Mouse (Mus musculus): ENCODE data around the gene Rhof.
A peak's percentile ranks its signal among the peaks of the same experiment; 100 is the strongest.

The Rhof gene

DNA sequence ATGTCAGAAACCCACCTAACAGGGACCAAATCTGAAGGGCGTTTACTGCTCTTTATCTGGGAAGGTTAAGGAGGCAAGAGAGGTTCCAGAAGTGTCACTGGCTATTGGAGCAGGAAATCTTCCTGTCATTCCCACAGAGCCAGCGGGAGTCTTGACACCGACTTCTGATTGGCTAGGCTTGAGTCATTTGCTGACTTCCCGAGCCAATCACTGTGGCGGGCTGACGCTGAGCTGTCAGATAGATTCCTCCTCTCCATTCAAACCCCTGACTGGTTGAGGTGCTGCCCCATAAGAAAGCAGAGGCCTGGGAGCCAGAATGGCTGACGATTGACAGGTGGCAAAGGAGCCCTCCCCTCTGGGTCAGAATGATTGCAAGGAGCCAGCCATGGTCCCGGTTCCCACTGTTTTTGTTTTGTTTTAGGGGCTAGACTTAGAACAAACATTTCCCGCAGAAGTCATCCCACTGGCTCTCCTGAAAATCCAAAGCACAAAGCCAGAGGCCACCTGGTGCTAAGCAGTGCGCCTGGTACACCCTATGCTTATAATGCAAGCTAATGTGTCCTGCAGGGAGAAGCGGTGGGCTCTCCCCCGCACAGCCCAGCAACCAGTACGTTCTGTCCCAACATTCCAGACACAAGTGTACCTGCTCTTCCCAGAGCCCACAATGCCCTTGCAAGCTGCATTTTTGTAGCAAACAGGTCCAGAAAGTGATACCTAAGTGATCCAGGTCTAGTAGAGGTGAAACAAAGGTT, 22.9 kb downstream of the Rhof start:
- peak; percentile 56 to 63 for DNase-seq

DNA sequence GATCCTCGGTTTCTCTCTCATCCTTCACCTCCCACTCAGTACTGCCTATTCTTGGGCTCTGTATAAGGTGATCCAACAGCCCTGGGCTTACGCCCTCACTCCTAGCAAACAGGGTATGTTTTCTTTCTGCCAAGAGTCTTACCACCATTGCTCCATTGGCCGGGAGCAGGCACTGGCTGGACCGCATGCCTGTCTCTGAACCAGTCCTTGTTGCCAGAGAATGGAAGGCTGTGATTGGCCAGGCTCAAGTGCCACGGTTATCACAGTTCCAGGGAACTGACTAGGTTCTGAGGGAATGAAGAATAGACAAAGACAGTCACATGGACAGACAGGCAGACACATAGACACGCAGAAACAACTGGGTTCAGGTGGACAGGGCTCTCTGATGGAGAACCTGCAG, 27.7 kb downstream of the Rhof start:
- no peak for DNase-seq

DNA sequence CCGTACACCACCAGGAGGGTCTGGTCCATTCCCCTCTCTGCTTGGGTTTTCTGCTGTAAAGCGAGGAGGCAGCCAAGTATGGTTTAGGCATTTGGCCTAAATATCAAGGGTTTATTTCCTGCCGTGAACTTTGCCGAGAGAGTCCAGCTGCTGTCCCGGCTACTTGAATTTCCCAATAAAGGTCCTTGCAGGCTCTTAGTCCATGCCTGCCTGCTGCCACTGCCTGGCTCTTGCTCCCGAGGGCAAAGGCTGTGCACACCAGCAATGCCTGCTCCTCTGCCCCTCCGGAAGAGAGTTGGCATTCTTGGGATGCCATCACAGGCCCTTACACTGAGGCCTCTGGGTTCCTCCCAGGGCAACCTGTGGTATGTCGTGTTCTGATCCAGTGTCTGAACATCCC, 28.9 kb downstream of the Rhof start:
- peak; percentile 80 to 91 for DNase-seq

GRCm38 (mm10) chr5:123102376-123102775, 30.1 kb downstream of the Rhof start:
- DNase-seq, result no peak

DNA sequence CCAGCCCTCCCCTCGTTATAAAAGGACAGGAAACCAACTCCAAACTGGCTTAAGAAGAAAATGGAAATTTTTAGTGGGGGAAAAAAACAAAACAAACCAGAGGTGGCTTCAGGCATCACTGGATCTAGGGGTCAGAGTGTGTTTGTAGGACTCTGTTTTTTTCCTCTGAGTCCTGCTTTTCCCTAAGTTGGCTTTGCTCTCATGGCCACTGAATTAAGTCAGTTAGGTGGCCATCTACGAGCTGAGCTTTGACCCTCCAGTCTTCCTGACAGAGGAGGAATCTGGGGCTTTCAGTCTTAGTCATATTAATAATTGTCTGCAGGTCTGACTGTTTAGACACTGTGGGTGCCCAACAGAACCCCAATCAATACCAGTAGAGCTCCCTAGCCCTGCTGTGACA, 34.0 kb downstream of the Rhof start:
- no peak for DNase-seq

DNA sequence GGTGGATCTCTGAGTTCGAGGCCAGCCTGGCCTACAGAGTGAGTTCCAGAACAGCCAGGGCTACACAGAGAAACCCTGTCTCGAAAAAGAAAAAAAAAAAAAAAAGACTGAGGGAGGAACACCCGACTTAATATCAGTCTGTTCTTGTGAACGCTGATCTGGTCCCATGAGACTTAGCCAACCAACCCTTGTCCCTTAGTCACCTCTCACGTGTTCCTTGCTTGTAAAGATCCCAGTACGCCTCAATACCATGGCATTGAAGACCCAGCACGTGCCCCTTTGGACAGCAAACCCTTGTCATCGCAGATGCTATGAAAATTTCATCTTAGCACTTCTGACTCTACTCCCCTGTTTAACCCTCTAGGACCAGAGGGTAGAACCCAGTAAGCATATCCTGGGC, 36.2 kb downstream of the Rhof start:
- DNase-seq, result no peak

DNA sequence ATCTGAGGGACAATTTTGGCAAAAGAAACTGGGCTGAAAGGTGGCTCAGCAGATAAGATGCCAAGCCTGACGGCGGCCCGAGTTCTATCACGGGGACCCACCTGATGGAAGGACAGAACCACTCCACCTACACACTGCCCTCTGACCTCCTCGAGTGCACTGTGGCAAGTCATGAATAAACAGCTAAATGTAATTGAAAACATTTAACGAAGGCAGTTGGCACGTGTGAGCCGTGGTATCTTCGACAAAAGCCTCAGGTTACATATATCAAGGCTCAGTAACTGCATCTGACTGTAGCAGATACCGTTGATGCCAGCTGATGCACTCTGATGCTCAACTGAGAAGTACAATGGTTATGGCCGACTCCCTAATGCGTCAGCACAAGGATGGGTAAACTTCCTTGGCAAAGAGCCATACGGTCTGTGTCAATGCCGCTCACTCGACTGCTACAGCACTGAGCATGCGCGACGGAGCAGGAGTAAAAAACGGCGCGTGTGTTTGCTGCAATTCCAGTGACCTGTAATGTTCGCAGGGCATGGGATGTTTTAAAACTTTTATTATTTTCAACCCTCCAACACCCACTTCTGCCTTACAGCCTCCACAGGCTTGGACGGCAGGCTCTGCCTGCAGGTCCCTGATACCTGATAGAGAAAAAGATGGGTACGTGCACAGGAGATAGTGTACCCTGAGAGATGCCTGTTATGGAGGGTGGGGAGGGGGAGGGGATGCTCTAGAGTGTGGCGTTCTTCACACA, 38.1 kb downstream of the Rhof start:
- peak; percentile 70 to 72 for DNase-seq

DNA sequence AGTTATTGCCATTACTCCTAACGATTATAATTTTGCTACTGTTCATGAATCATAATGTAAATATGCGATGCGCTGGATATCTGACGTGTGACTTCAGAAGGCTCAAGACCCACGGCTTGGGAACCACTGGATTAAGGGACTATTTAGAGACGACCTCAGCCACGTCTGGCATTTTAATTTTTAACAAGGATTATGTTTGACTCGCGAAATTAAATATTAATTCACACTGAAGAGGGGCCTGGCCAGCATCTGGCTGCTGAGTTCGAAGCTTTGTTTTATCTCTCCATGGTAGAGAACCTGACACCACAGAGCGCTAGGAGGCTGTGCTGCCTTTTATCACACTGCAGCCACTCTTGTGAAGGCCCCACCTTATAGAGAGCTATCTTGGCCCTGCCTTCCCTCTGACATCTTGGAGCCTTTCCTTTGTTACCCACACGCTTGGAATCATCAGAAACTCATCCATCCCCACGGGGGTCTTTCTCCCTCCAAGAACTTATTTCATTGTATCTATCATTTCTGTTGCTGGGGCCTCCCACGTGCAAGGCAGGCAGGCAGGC, 39.3 kb downstream of the Rhof start:
- DNase-seq, result peak; percentile 36 to 52

DNA sequence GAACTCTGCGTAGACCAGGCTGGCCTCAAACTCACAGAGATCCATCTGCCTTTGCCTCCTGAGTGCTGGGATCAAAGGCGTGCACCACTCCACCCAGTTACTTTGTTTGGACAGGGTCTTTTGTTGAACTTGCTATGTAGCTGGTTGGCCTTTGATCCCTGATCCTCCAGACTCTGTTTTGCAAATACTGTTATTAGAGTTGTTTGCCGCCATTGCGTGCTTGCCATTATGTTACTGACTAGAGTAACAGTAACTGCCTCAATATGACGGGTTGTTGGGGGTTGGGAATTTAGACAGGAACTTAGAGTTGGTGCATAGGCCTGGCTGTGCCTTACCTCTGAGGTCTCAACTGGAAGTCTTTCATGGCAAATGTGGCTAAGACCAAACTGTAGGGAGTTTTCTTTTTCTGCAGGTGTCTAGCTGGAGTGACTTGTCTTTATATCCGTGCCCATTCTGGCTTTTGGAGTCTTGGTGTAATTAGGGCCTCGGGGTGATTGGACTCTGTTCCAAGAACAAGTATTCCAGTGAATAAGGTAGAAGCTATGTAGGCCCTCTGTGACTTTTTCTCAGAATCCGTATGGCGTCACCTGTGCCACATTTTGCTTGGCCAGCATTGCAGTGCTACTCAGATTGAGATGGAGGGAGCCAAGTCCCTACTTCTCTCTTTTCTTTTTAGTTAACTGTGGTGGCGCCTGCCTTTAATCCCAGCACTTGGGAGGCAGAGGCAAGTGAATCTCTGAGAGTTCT, 41.8 kb downstream of the Rhof start:
- DNase-seq, result peak in 1 of 2 experiments; percentile 47

DNA sequence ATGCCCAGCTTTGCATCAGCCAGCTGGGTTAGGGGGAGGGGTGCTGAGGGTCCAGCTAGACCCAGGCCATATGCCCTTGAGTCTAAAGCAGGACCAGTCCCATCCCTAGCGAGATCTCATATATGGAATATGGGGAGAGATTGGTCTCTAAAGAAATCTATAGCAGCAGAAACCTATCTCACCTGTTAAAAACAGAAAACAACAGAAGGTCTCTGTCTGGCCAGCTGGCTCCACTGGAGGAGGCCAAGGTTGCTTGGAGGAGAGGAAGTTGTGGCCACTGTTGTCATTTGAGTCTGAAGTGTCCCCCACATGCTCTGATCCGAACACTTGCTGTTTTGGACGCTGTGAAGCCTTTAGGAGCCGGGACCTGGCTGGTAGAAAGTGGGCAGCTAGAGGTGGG, 43.7 kb downstream of the Rhof start:
- DNase-seq, result no peak

- no peak for DNase-seq
Measured at GRCm38 (mm10) chr5:123086501-123086900, 46.0 kb downstream of the Rhof start.

DNA sequence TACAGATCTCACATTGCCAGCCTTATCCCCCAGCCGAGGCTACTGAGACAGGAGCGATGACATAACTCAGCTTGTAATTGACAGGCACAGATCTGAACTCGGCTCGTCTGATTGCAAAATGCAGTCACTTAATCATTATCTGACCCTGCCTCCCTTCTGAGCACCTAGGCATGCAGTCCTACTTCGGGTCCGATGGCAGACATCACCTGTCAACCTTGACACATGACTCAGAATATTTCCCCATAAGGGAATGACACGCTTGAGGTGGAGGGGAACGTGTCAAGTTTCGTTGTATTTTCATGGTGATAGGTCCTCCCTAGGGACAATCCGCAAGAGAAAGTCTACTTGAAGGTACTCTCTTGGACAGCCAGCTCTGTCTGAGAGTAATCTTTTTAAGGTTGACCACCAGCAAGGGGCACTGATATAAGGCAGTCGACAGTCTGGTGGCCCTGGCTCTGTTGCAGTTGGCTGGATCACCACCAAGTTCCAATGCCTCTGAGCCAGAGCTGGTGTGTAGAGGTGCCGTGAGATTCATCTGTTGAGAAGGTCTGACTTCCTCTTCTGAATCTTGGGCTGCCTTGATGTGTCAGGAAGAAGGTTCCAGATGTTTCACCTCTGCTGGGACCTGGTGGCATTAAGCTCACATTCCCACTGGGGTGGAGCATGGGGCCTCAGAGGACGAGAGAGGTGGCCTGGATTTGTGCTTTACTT, 49.0 kb downstream of the Rhof start:
- no peak for DNase-seq

DNA sequence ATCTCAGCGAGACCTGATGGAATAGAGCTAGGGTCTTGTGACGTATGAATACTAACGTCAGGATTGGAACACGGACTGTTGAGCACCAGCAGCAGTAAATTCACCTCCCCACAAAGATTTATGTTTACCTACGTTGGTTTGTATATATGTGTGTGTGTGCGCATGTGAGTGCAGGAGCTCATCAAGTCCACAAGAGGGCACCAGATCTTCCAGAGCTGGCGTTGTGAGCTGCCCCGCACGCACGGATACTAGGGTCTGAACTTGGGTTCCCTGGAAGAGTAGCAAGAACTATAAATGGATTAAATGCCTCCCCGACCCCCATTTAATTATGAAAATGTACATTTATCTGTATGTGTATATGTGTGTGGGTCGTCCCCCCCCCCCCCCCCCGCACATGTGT, 52.0 kb downstream of the Rhof start:
- DNase-seq, result no peak

GRCm38 (mm10) chr5:123080041-123080440, 52.5 kb downstream of the Rhof start:
- DNase-seq, result peak; percentile 36 to 60

GRCm38 (mm10) chr5:123079568-123079967, 52.9 kb downstream of the Rhof start:
- DNase-seq, result no peak

GRCm38 (mm10) chr5:123076419-123077281, 55.8 kb downstream of the Rhof start:
- DNase-seq, result peak in 1 of 2 experiments; percentile 27

DNA sequence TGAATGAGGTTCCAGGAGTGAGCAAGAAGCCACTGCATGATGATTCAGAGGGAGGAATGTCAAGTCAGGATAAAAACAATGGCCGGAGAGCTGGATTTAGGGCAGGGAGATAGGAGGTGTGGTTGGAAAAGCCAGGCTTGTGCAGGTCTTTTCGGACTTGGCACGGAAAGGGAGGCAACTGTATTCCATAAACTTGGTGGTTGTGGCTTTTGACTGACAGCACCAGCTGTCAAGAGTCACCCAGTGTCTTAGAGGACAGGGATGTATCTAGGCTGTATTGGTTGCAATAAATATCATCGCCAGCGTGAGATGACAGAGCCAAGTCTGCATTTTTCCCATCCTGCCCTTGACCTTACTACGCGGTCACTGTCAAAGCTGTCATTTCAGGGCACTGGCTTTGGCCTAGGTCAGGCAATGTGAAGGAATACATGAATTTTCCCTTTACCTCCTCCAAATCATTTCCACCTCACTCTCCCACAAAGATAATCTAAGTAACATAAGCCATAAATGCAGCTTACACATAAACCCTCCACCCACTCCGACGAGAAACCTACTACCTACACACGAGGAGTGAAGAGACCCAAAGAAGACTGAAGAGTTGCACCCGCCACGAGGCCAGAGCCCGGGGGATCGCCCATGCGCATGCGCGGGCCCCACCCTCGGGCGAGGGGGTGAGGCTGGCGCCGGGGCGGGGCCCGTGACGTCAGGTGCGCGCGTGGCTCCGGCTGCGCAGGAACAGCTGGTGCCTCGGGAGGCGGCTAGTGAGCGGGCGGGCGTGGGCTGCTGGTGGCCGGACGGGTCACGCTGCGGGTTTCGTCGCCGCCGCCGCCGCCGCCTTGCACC, 56.7 kb downstream of the Rhof start:
- peak; percentile 94 to 97 for DNase-seq

- no peak for DNase-seq
Measured at GRCm38 (mm10) chr5:123068714-123069113, 63.8 kb downstream of the Rhof start.

- DNase-seq, result no peak
Measured at GRCm38 (mm10) chr5:123068115-123068514, 64.4 kb downstream of the Rhof start, which contains the start of gene Tmem120b. TSS of gene Tmem120b (plus strand) at chr5:123068415.

DNA sequence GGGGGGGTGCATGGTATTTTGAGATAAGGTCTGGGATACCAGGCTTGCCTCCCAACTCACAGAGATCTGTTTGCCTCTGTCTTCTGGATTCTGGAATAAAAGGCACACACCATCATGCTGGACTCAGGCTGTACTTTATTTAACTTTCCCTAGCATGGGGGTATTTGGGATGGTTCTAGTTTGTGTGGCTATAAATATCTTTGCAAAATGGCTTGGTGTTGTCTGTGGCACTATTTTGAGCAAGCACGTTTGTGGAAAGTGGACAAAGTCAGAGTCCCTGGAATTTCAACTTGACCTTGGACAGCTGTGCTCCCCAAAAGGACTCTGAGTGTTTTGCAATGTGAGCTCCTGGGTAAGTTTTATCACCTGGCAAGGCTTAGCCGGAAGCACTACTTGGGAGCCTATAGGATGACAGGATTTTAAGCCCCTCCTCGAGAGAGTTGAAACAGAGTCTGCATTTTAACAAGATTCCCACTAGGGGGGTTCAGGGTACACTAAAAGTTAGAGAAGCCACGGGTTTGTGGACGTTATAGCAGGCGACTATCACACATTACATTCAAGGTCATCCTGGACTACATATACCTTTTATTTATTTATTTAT, 65.0 kb downstream of the Rhof start:
- DNase-seq, result peak in 1 of 2 experiments; percentile 44
